Mouse (Mus musculus) liver, postnatal 0 days (tissue): ENCODE data around the gene Angptl6. TPM values are rescaled to one million over a fixed set of nuclear protein-coding genes. Genes with fewer than 3 reads are reported as not detected.

ENCODE experiments used
- ATAC-seq: fragments of 200-750 bp; cut with Nextera tagmentation; 2 replicates; pipeline ENCODE4 v1.8.0; 2017; ENCODE audit warnings: mild to moderate bottlenecking, moderate library complexity
- DNase-seq: peaks from one replicate; pipeline ENCODE4 v3.0.0-alpha.2; 2016
- H3K27ac ChIP-seq: fragments of 300-500 bp; sonication (generic); 2 replicates; pipeline ENCODE4 v1.5.1; 2014; ENCODE audit warnings: antibody characterized with exemption, moderate library complexity, mild to moderate bottlenecking, low read depth
- H3K27me3 ChIP-seq: fragments of 300-500 bp; sonication (generic); 2 replicates; pipeline ENCODE4 v1.6.1; 2014; ENCODE audit warnings: low read length, control low read depth, mixed read lengths; ENCODE audit not compliant: insufficient read depth
- H3K36me3 ChIP-seq: fragments of 300-500 bp; sonication (generic); replicated peaks from 2 replicates; pipeline ENCODE4 v1.6.1; 2014; ENCODE audit warnings: mild to moderate bottlenecking, control low read depth, low read length, moderate library complexity, mixed read lengths; ENCODE audit not compliant: insufficient read depth
- H3K4me1 ChIP-seq: fragments of 300-500 bp; sonication (generic); 2 replicates; pipeline ENCODE4 v1.6.1; 2014; ENCODE audit warnings: antibody characterized with exemption, mild to moderate bottlenecking, control low read depth; ENCODE audit not compliant: insufficient read depth
- H3K4me2 ChIP-seq: fragments of 300-500 bp; sonication (generic); 2 replicates; pipeline ENCODE4 v1.6.1; 2014; ENCODE audit warnings: low read depth, mild to moderate bottlenecking, low read length, moderate library complexity, mixed read lengths
- H3K4me3 ChIP-seq: fragments of 300-500 bp; sonication (generic); 2 replicates; pipeline ENCODE4 v1.5.1; 2014; ENCODE audit warnings: low read depth, low read length
- H3K9ac ChIP-seq: fragments of 300-500 bp; sonication (generic); replicated peaks from 2 replicates; pipeline ENCODE4 v1.6.1; 2014; ENCODE audit warnings: mild to moderate bottlenecking, moderate library complexity
- H3K9me3 ChIP-seq: fragments of 300-500 bp; sonication (generic); 2 replicates; pipeline ENCODE4 v1.6.1; 2016; ENCODE audit warnings: mild to moderate bottlenecking, control low read depth, low read length, mixed read lengths
- CTCF ChIP-seq: sonication (generic); IDR thresholded peaks from 2 replicates; pipeline ENCODE4 v1.5.1; 2016; ENCODE audit warnings: antibody characterized with exemption, low read depth
- EP300 ChIP-seq: IDR thresholded peaks from 2 replicates; pipeline ENCODE4 v1.6.1; 2016; ENCODE audit warnings: antibody characterized with exemption, low read depth, mild to moderate bottlenecking
- WGBS: fragments of 180-500 bp; shearing (Covaris S2); extraction: QIAGEN DNeasy Blood & Tissue Kit; methylation state at CpG from one replicate; pipeline ENCODE4 v1.1.7; 2014; ENCODE audit not compliant: insufficient replicate concordance; 5-methylcytosine and 5-hydroxymethylcytosine counted together
- polyA plus RNA-seq: library from polyadenylated mRNA; unstranded; fragments of >200 nt; fragmentation: Nextera tagmentation; extraction: Ambion mirVana; gene quantifications from 2 replicates; pipeline ENCODE4 v1.2.1, GENCODE M21; 2015

Angptl6 gene
- polyA plus RNA-seq: 16.6 TPM in 2 replicates

- WGBS: 76% methylated on average over 13 of the region's 13 CpGs
- no peak for DNase-seq
- H3K36me3 ChIP-seq: 0 out of 2 replicates have a peak, but pooled peaks cover under 1% of the 10 kb centered on the region
- H3K4me3 ChIP-seq: peak within 1 kb of the TSS; percentile 53
- no peaks in the 10 kb centered on the region for H3K27me3 ChIP-seq
- H3K4me1 ChIP-seq: 0 out of 2 replicates have a peak, but pooled peaks cover 7% of the 10 kb centered on the region
- no peak for ATAC-seq
- TF ChIP-seq CTCF: no peak
- TF ChIP-seq EP300: no peak
- peak within 1 kb of the TSS; percentile 91 for H3K4me2 ChIP-seq
- no peaks in the 10 kb centered on the region for H3K9me3 ChIP-seq
- peak within 1 kb of the TSS; percentile 73 for H3K9ac ChIP-seq
- H3K27ac ChIP-seq: peak within 1 kb of the TSS; percentile 92
These were observed at the start of gene Angptl6 for GRCm38 (mm10) chr9:20879097-20879792. Angptl6 (minus strand) TSS chr9:20879727.

GRCm38 (mm10) chr9:20923258-20923657, 43.7 kb upstream of the Angptl6 start:
- ATAC-seq: no peak
- WGBS: 80% methylated on average over 3 of the region's 3 CpGs
- H3K9me3 ChIP-seq: no peaks in the 10 kb centered on the region

GRCm38 (mm10) chr9:20916160-20916559, 36.6 kb upstream of the Angptl6 start:
- H3K27ac ChIP-seq: no peak overlapping the region
- H3K36me3 ChIP-seq: peaks cover 96% of the 10 kb centered on the region
- DNase-seq (no peak), ATAC-seq (peak; percentile 53; the same call in 1 of the 2 replicates)
- no peaks in the 10 kb centered on the region for H3K4me1 ChIP-seq
- TF ChIP-seq EP300: no peak
- TF ChIP-seq CTCF: peak; percentile 71
- H3K9me3 ChIP-seq: no peaks in the 10 kb centered on the region
- no peaks in the 10 kb centered on the region for H3K27me3 ChIP-seq
- no peak overlapping the region for H3K4me2 ChIP-seq
- no peak overlapping the region for H3K4me3 ChIP-seq
- 68% methylated on average over 4 of the region's 4 CpGs for WGBS
- H3K9ac ChIP-seq: no peak overlapping the region

More at GRCm38 (mm10) chr9:20923258-20923657, 43.7 kb upstream of the Angptl6 start:
- Histone ChIP-seq H3K4me3 (no peak overlapping the region), H3K27ac (no peak overlapping the region), H3K36me3 (peaks cover 93% of the 10 kb centered on the region), H3K4me2 (no peak overlapping the region), H3K27me3 (no peaks in the 10 kb centered on the region), H3K9ac (no peak overlapping the region), H3K4me1 (no peaks in the 10 kb centered on the region)
- no peak for DNase-seq
- TF ChIP-seq EP300 (no peak), CTCF (no peak)

GRCm38 (mm10) chr9:20909948-20910347, 30.4 kb upstream of the Angptl6 start:
- Histone ChIP-seq H3K9ac (no peak overlapping the region), H3K27ac (no peak overlapping the region), H3K36me3 (peaks cover 90% of the 10 kb centered on the region), H3K9me3 (no peaks in the 10 kb centered on the region), H3K4me3 (no peak overlapping the region), H3K27me3 (no peaks in the 10 kb centered on the region), H3K4me1 (no peaks in the 10 kb centered on the region), H3K4me2 (no peak overlapping the region)
- TF ChIP-seq CTCF (no peak), EP300 (no peak)
- WGBS: 92% methylated on average over 9 of the region's 9 CpGs
- ATAC-seq: no peak
- DNase-seq: no peak

- TF ChIP-seq CTCF: no peak
- no peak for TF ChIP-seq EP300
- Histone ChIP-seq H3K4me3 (no peak overlapping the region), H3K4me1 (peaks cover 11% of the 10 kb centered on the region), H3K27ac (no peak overlapping the region), H3K36me3 (peaks cover 13% of the 10 kb centered on the region), H3K4me2 (peak overlapping the region; percentile 14; the same call in 1 of the 2 replicates), H3K9me3 (no peaks in the 10 kb centered on the region), H3K27me3 (no peaks in the 10 kb centered on the region), H3K9ac (no peak overlapping the region)
- WGBS: 17% methylated on average over 6 of the region's 6 CpGs
- DNase-seq (no peak), ATAC-seq (0 out of 2 replicates have a peak, but pooled peaks have one; percentile 1)
These were observed 22.6 kb upstream of the Angptl6 start for GRCm38 (mm10) chr9:20902174-20902491.

GRCm38 (mm10) chr9:20901466-20902173, 22.1 kb upstream of the Angptl6 start:
- 13% methylated on average over 13 of the region's 13 CpGs for whole genome bisulfite sequencing
- no peaks in the 10 kb centered on the region for H3K27me3 ChIP-seq
- peaks cover 13% of the 10 kb centered on the region for H3K4me1 ChIP-seq
- peak; percentile 23; the same call in 1 of the 2 replicates for ATAC-seq
- TF ChIP-seq EP300: no peak
- peak; percentile 84 for TF ChIP-seq CTCF
- H3K9me3 ChIP-seq: no peaks in the 10 kb centered on the region
- H3K36me3 ChIP-seq: peaks cover 9% of the 10 kb centered on the region
- peak overlapping the region; percentile 14; the same call in 1 of the 2 replicates for H3K4me2 ChIP-seq
- no peak overlapping the region for H3K9ac ChIP-seq
- no peak for DNase-seq
- H3K4me3 ChIP-seq: no peak overlapping the region
- H3K27ac ChIP-seq: no peak overlapping the region
